Mouse (Mus musculus) regulatory T cell (primary cell): ENCODE measurements around the gene Olfr172.

Source experiments
- in situ Hi-C: fragments of 300-600 bp; cut with MboI, MseI; formaldehyde crosslinking; loops from one replicate; pipeline ENCODE4 v1.15.1; 2025; ENCODE audit warnings: high pct_unique_total_duplicates

Olfr172 gene

GRCm38 (mm10) chr16:58763076-58763475 is at the start of gene Olfr172:
Gene Olfr172, minus strand, starts transcription at chr16:58763176.
- in situ Hi-C loops: loop anchor here (25.0 kb wide), 1 partner anchor 1101 kb away; no protein-coding TSS in a partner anchor

GRCm38 (mm10) chr16:58800168-58800567 is 37.2 kb upstream of the Olfr172 start, which contains the start of gene Olfr173:
Gene Olfr173, minus strand, starts transcription at chr16:58800268.
- in situ Hi-C loops: no loop called here

GRCm38 (mm10) chr16:58756191-58756590 is 6.8 kb downstream of the Olfr172 start:
- in situ Hi-C loops: loop anchor here (25.0 kb wide), 1 partner anchor 1094 kb away; no protein-coding TSS in a partner anchor

GRCm38 (mm10) chr16:58751314-58751713 is 11.7 kb downstream of the Olfr172 start:
- in situ Hi-C loops: loop anchor here (25.0 kb wide), 1 partner anchor 1089 kb away; no protein-coding TSS in a partner anchor

GRCm38 (mm10) chr16:58746715-58747114 is 16.3 kb downstream of the Olfr172 start:
- in situ Hi-C loops: no loop called here

GRCm38 (mm10) chr16:58740751-58741150 is 22.2 kb downstream of the Olfr172 start:
- in situ Hi-C loops: no loop called here

- in situ Hi-C loops: no loop called here
These were observed 24.2 kb downstream of the Olfr172 start for GRCm38 (mm10) chr16:58738800-58739199.

GRCm38 (mm10) chr16:58738205-58738604 is 24.8 kb downstream of the Olfr172 start:
- in situ Hi-C loops: no loop called here

GRCm38 (mm10) chr16:58728176-58728671 is 34.8 kb downstream of the Olfr172 start:
- in situ Hi-C loops: no loop called here

GRCm38 (mm10) chr16:58727477-58728131 is 35.4 kb downstream of the Olfr172 start, which contains the start of gene Cldnd1:
Gene Cldnd1, plus strand, starts transcription at chr16:58727910.
- in situ Hi-C loops: no loop called here

- in situ Hi-C loops: no loop called here
These were observed 36.1 kb downstream of the Olfr172 start for GRCm38 (mm10) chr16:58726680-58727476.

- in situ Hi-C loops: no loop called here
These were observed 40.7 kb downstream of the Olfr172 start for GRCm38 (mm10) chr16:58722292-58722691.

- in situ Hi-C loops: loop anchor here (10.0 kb wide), 1 partner anchor 1224 kb away; no protein-coding TSS in a partner anchor
These were observed 44.3 kb downstream of the Olfr172 start, which contains the start of gene Gpr15 for GRCm38 (mm10) chr16:58718666-58719120. Gene Gpr15, minus strand, starts transcription at chr16:58719070.

GRCm38 (mm10) chr16:58715018-58715417 is 48.0 kb downstream of the Olfr172 start:
- in situ Hi-C loops: loop anchor here (10.0 kb wide), 1 partner anchor 1220 kb away; no protein-coding TSS in a partner anchor

GRCm38 (mm10) chr16:58713128-58713527 is 49.8 kb downstream of the Olfr172 start:
- in situ Hi-C loops: loop anchor here (10.0 kb wide), 1 partner anchor 1218 kb away; no protein-coding TSS in a partner anchor

GRCm38 (mm10) chr16:58712221-58712620 is 50.8 kb downstream of the Olfr172 start:
- in situ Hi-C loops: loop anchor here (10.0 kb wide), 1 partner anchor 1217 kb away; no protein-coding TSS in a partner anchor
